ENCODE assay signal across 19 mouse cellular contexts in the genomic region with DNA sequence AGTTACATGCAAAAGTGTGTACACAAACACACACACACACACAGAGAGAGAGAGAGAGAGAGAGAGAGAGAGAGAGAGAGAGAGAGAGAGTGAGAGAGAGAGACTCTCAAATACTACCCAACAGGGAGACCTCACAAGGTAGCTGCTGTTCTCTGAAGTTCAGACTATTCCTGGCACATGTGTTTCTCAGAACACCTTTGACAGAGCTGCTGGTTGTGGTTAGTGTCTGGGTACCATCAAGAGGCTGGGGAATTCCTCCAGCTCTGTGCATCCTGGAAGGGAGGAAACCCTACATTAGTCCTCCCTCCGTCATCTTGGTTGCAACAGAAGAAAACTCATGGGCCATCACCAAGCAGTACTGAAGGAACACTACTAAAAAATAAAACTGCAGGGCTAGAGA. TPM values are rescaled to one million over a fixed set of nuclear protein-coding genes. Genes with fewer than 3 reads are reported as not detected.
DNase-seq lines count a peak whose midpoint lies in the region; ATAC-seq lines count a peak whose summit lies in the region.
"Had no signal": no experiment of that assay in that cellular context is flagged by ENCODE, and none has a peak within 500 bp of the region (broad histone marks: within the 10 kb centered on the region; RNA-seq: fewer than 3 reads in every experiment).

No protein-coding gene starts in this region.

- peaks cover 91% of the 10 kb centered on the region for H3K4me1 ChIP-seq in heart, embryonic 16.5 days (ENCODE audit: control insufficient read depth, insufficient read depth, low read length)
- H3K4me1 ChIP-seq in midbrain, embryonic 14.5 days (ENCODE audit: control insufficient read depth, insufficient read depth, low read length) = peaks cover 62% of the 10 kb centered on the region
- H3K4me1 ChIP-seq in midbrain, embryonic 11.5 days (ENCODE audit: control insufficient read depth, insufficient read depth, low read length) = peaks cover 62% of the 10 kb centered on the region

- no peak overlapping the region for H3K4me3 ChIP-seq in heart, embryonic 16.5 days (ENCODE audit: low read length)
- no peak overlapping the region for H3K4me3 ChIP-seq in midbrain, embryonic 14.5 days (replicated peaks; ENCODE audit: low read depth, low read length)
- no peak overlapping the region for H3K4me3 ChIP-seq in midbrain, embryonic 11.5 days (ENCODE audit: low read depth, low read length)
- H3K4me3 ChIP-seq: embryonic facial prominence, embryonic 10.5 days; erythroblast, embryonic 14.5 days; hindbrain, embryonic 12.5 days; limb, embryonic 15.5 days had no signal

- no peak for DNase-seq in heart, adult 9 months (ENCODE audit: low spot score in 2 of 2)
- no peak for DNase-seq in midbrain, embryonic 14.5 days
- no peak for DNase-seq in midbrain, embryonic 11.5 days (ENCODE audit: low spot score, missing footprints)
- DNase-seq in CD8-positive naive resting alpha-beta T cell, adult 2 months (ENCODE audit: low read depth in 2 of 2, low spot score in 2 of 2) = peak; percentile 26 to 28
- DNase-seq in induced T-regulatory cell, adult 2 months (ENCODE audit: low read depth) = peak; percentile 83
- DNase-seq in embryo, embryonic 9.5 days (ENCODE audit: extremely low spot score) = no peak
- DNase-seq: adrenal gland, postnatal 14 days; cerebellum, adult 18-20 months; cerebellum, postnatal 36 days; gastrocnemius, postnatal 14 days; layer of hippocampus, postnatal 36 days; liver, postnatal 0 days; retina, postnatal 1 day; right cerebral cortex, postnatal 4 days had no signal

- H3K27ac ChIP-seq in heart, embryonic 16.5 days (ENCODE audit: low read length) = peak overlapping the region; percentile 75
- H3K27ac ChIP-seq in midbrain, embryonic 14.5 days (replicated peaks; ENCODE audit: low read depth, low read length) = peak overlapping the region; percentile 85; the same call in 1 of the 2 replicates
- H3K27ac ChIP-seq in midbrain, embryonic 11.5 days (ENCODE audit: low read depth, low read length) = no peak overlapping the region

- no peak for ATAC-seq in heart, embryonic 16.5 days (replicated peaks; ENCODE audit: extremely low read depth, insufficient read depth, low FRiP score)
- no peak for ATAC-seq in midbrain, embryonic 14.5 days (ENCODE audit: low FRiP score, low TSS enrichment)
- ATAC-seq in midbrain, embryonic 11.5 days (ENCODE audit: low FRiP score) = no peak
- ATAC-seq: liver, postnatal 0 days had no signal

- no peaks in the 10 kb centered on the region for H3K27me3 ChIP-seq in heart, embryonic 16.5 days (ENCODE audit: control insufficient read depth, insufficient read depth, low read length)
- H3K27me3 ChIP-seq in midbrain, embryonic 14.5 days (ENCODE audit: control insufficient read depth, insufficient read depth, low read length) = no peaks in the 10 kb centered on the region
- H3K27me3 ChIP-seq in midbrain, embryonic 11.5 days (ENCODE audit: control insufficient read depth, insufficient read depth, low read length) = no peaks in the 10 kb centered on the region
- H3K27me3 ChIP-seq: hindbrain, embryonic 12.5 days; limb, embryonic 15.5 days had no signal

- 59% methylated on average over 1 of the region's 1 CpGs for WGBS in heart, embryonic 16.5 days
- WGBS in midbrain, embryonic 14.5 days = 91% methylated on average over 1 of the region's 1 CpGs
- WGBS in midbrain, embryonic 11.5 days = 96% methylated on average over 1 of the region's 1 CpGs

- no peak overlapping the region; the same call in 1 of the 2 replicates for H3K9ac ChIP-seq in heart, embryonic 16.5 days (ENCODE audit: low read length)
- no peak overlapping the region for H3K9ac ChIP-seq in midbrain, embryonic 14.5 days (replicated peaks; ENCODE audit: low read length)
- no peak overlapping the region for H3K9ac ChIP-seq in midbrain, embryonic 11.5 days (ENCODE audit: low read length)
- H3K9ac ChIP-seq: hindbrain, embryonic 12.5 days; limb, embryonic 15.5 days; liver, postnatal 0 days had no signal

- H3K36me3 ChIP-seq in heart, embryonic 16.5 days (ENCODE audit: control insufficient read depth, insufficient read depth) = no peaks in the 10 kb centered on the region
- H3K36me3 ChIP-seq in midbrain, embryonic 14.5 days (ENCODE audit: control insufficient read depth, insufficient read depth, low read length) = no peaks in the 10 kb centered on the region
- no peaks in the 10 kb centered on the region; the same call in 1 of the 2 replicates for H3K36me3 ChIP-seq in midbrain, embryonic 11.5 days (ENCODE audit: control insufficient read depth, insufficient read depth, low read length)
- H3K36me3 ChIP-seq: embryonic facial prominence, embryonic 10.5 days; hindbrain, embryonic 12.5 days; limb, embryonic 15.5 days had no signal

- H3K9me3 ChIP-seq in heart, embryonic 16.5 days (replicated peaks; ENCODE audit: control insufficient read depth, low read length) = no peaks in the 10 kb centered on the region
- no peaks in the 10 kb centered on the region for H3K9me3 ChIP-seq in midbrain, embryonic 14.5 days (ENCODE audit: control insufficient read depth, low read length)
- no peaks in the 10 kb centered on the region; the same call in 1 of the 2 replicates for H3K9me3 ChIP-seq in midbrain, embryonic 11.5 days (ENCODE audit: control insufficient read depth, low read length)
- H3K9me3 ChIP-seq: embryonic facial prominence, embryonic 10.5 days; limb, embryonic 15.5 days had no signal

- no peak overlapping the region for H3K4me2 ChIP-seq in heart, embryonic 16.5 days (ENCODE audit: low read depth, low read length)
- H3K4me2 ChIP-seq in midbrain, embryonic 14.5 days (ENCODE audit: low read length) = no peak overlapping the region
- no peak overlapping the region for H3K4me2 ChIP-seq in midbrain, embryonic 11.5 days
- H3K4me2 ChIP-seq: hindbrain, embryonic 12.5 days; limb, embryonic 15.5 days had no signal

RNA-seq across cellular contexts. Expression of a gene that starts 16.9 kb away (rescaled TPM):
- polyA plus RNA-seq in heart, embryonic 16.5 days (2015; fragmentation: Nextera tagmentation; extraction: Ambion mirVana) = 61.4 and 66.8 TPM in 2 replicates
- 25.0 and 35.0 TPM in 2 replicates for polyA plus RNA-seq in midbrain, embryonic 14.5 days (2014; fragmentation: Nextera tagmentation; extraction: Ambion mirVana)
- 49.8 and 56.0 TPM in 2 replicates for polyA plus RNA-seq in midbrain, embryonic 11.5 days (2014; fragmentation: Nextera tagmentation; extraction: Ambion mirVana)

RNA-seq across cellular contexts. Expression of a gene that starts 57.5 kb away (rescaled TPM):
- polyA plus RNA-seq in heart, embryonic 16.5 days (2015; fragmentation: Nextera tagmentation; extraction: Ambion mirVana) = 1.8 and 2.1 TPM in 2 replicates
- 14.8 and 18.7 TPM in 2 replicates for polyA plus RNA-seq in midbrain, embryonic 14.5 days (2014; fragmentation: Nextera tagmentation; extraction: Ambion mirVana)
- polyA plus RNA-seq in midbrain, embryonic 11.5 days (2014; fragmentation: Nextera tagmentation; extraction: Ambion mirVana) = 17.2 and 23.4 TPM in 2 replicates

Comparison
In these comparisons a context has a peak if more than half of its experiments do, and no peak if none do; other contexts are left out.
1. DNase-seq: peak in CD8-positive naive resting alpha-beta T cell, adult 2 months (2 of 2) and induced T-regulatory cell, adult 2 months (single experiment); none in heart, adult 9 months (0 of 2), midbrain, embryonic 14.5 days (single experiment), midbrain, embryonic 11.5 days (single experiment) and embryo, embryonic 9.5 days (single experiment).